In the genomic region with DNA sequence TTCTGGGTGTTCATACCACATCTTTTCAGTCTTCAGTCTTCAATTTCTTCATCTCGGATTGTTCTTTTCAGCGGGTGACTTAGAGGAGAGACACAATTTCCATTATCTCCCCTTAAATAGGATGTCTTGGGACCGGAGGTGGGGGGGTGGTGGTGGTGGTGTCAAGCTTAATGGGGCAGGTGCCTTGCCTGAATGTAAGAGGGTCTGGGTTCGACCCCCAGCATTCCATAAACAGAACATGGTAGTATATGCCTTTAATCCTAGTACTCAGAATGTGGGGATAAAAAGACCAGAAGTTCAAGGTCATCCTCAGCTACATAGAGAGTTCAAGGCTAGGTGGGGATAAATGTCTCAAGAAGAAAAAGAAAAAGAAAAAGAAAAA, we compare ENCODE assay signal across 8 mouse cellular contexts. TPM values are rescaled to one million over a fixed set of nuclear protein-coding genes. Genes with fewer than 3 reads are reported as not detected.
A peak's percentile ranks its signal among the peaks of the same experiment; 100 is the strongest.
DNase-seq lines count a peak whose midpoint lies in the region; ATAC-seq and TF ChIP-seq lines count a peak whose summit lies in the region.

No protein-coding gene starts in this region.

- DNase-seq in lung, embryonic 14.5 days: no peak
- DNase-seq in lung, postnatal 4 days: no peak
- DNase-seq in right cerebral cortex, adult 2 months (ENCODE audit: low spot score in 2 of 2): no peak
- DNase-seq in urinary bladder, adult 18-20 months (ENCODE audit: low spot score in 2 of 2): no peak
- no peak for DNase-seq in urinary bladder, postnatal 14 days (ENCODE audit: low spot score)

- no peaks in the 10 kb centered on the region for H3K27me3 ChIP-seq in lung, embryonic 14.5 days (ENCODE audit: insufficient read depth, low read length)
- 0 out of 2 replicates have a peak, but pooled peaks cover 3% of the 10 kb centered on the region for H3K27me3 ChIP-seq in forebrain, embryonic 12.5 days
- no peaks in the 10 kb centered on the region; the same call in 1 of the 2 replicates for H3K27me3 ChIP-seq in limb, embryonic 13.5 days
- peaks cover 6% of the 10 kb centered on the region for H3K27me3 ChIP-seq in neural tube, embryonic 15.5 days (replicated peaks)

- no peaks in the 10 kb centered on the region for H3K4me1 ChIP-seq in lung, embryonic 14.5 days (ENCODE audit: insufficient read depth)
- H3K4me1 ChIP-seq in forebrain, embryonic 12.5 days: peaks cover 5% of the 10 kb centered on the region
- peaks cover 7% of the 10 kb centered on the region for H3K4me1 ChIP-seq in limb, embryonic 13.5 days
- H3K4me1 ChIP-seq in neural tube, embryonic 15.5 days: peaks cover 11% of the 10 kb centered on the region

- 11% methylated on average over 4 of the region's 4 CpGs for WGBS in lung, embryonic 14.5 days
- WGBS in forebrain, embryonic 12.5 days: 16% methylated on average over 4 of the region's 4 CpGs
- WGBS in limb, embryonic 13.5 days: 11% methylated on average over 4 of the region's 4 CpGs
- 13% methylated on average over 4 of the region's 4 CpGs for WGBS in neural tube, embryonic 15.5 days

- H3K4me3 ChIP-seq in lung, embryonic 14.5 days (ENCODE audit: low read depth, low read length): peak overlapping the region; percentile 89; the same call in 1 of the 2 replicates
- peak overlapping the region; percentile 88 for H3K4me3 ChIP-seq in forebrain, embryonic 12.5 days (replicated peaks)
- H3K4me3 ChIP-seq in limb, embryonic 13.5 days: peak overlapping the region; percentile 92
- peak overlapping the region; percentile 92; the same call in 1 of the 2 replicates for H3K4me3 ChIP-seq in neural tube, embryonic 15.5 days (replicated peaks)

- no peak overlapping the region for H3K27ac ChIP-seq in lung, embryonic 14.5 days (ENCODE audit: low read depth)
- no peak overlapping the region for H3K27ac ChIP-seq in forebrain, embryonic 12.5 days
- no peak overlapping the region for H3K27ac ChIP-seq in limb, embryonic 13.5 days
- no peak overlapping the region for H3K27ac ChIP-seq in neural tube, embryonic 15.5 days (replicated peaks)

- no peak overlapping the region for H3K9ac ChIP-seq in lung, embryonic 14.5 days
- H3K9ac ChIP-seq in forebrain, embryonic 12.5 days: 0 out of 2 replicates have a peak overlapping the region, but pooled peaks have one; percentile 40
- peak overlapping the region; percentile 94 for H3K9ac ChIP-seq in limb, embryonic 13.5 days
- no peak overlapping the region for H3K9ac ChIP-seq in neural tube, embryonic 15.5 days (replicated peaks)

- no peaks in the 10 kb centered on the region for H3K9me3 ChIP-seq in lung, embryonic 14.5 days (ENCODE audit: low read depth, low read length)
- H3K9me3 ChIP-seq in forebrain, embryonic 12.5 days: no peaks in the 10 kb centered on the region
- no peaks in the 10 kb centered on the region for H3K9me3 ChIP-seq in limb, embryonic 13.5 days
- H3K9me3 ChIP-seq in neural tube, embryonic 15.5 days (replicated peaks): no peaks in the 10 kb centered on the region

- TF ChIP-seq CTCF in lung, embryonic 14.5 days (IDR thresholded peaks at IDR 0.05; ENCODE audit: low read depth): no peak

- peaks cover 21% of the 10 kb centered on the region for H3K36me3 ChIP-seq in lung, embryonic 14.5 days (ENCODE audit: insufficient read depth)
- peaks cover 15% of the 10 kb centered on the region for H3K36me3 ChIP-seq in forebrain, embryonic 12.5 days (replicated peaks)
- H3K36me3 ChIP-seq in limb, embryonic 13.5 days: peaks cover 20% of the 10 kb centered on the region
- H3K36me3 ChIP-seq in neural tube, embryonic 15.5 days: peaks cover 18% of the 10 kb centered on the region

- peak; percentile 57; the same call in 1 of the 2 replicates for ATAC-seq in lung, embryonic 14.5 days (ENCODE audit: insufficient read depth)
- ATAC-seq in forebrain, embryonic 12.5 days (ENCODE audit: low FRiP score): peak; percentile 58; the same call in 1 of the 2 replicates
- ATAC-seq in limb, embryonic 13.5 days (ENCODE audit: low FRiP score, low read depth): peak; percentile 8; the same call in 1 of the 2 replicates
- no peak; the same call in 1 of the 2 replicates for ATAC-seq in neural tube, embryonic 15.5 days (ENCODE audit: low FRiP score)

- H3K4me2 ChIP-seq in lung, embryonic 14.5 days: peak overlapping the region; percentile 19; the same call in 1 of the 2 replicates
- peak overlapping the region; percentile 74 for H3K4me2 ChIP-seq in forebrain, embryonic 12.5 days
- peak overlapping the region; percentile 77 for H3K4me2 ChIP-seq in limb, embryonic 13.5 days (replicated peaks)
- peak overlapping the region; percentile 72 for H3K4me2 ChIP-seq in neural tube, embryonic 15.5 days

RNA-seq across cellular contexts. Expression of a gene that starts 0.4 kb away (rescaled TPM):
- 35.3 and 38.7 TPM in 2 replicates for polyA plus RNA-seq in lung, embryonic 14.5 days (2014; fragmentation: Nextera tagmentation; extraction: Ambion mirVana)
- polyA plus RNA-seq in forebrain, embryonic 12.5 days (2016; fragmentation: Nextera tagmentation; extraction: Ambion mirVana): 29.7 and 31.9 TPM in 2 replicates
- polyA plus RNA-seq in limb, embryonic 13.5 days (2015; fragmentation: Nextera tagmentation; extraction: Ambion mirVana): 22.3 and 24.0 TPM in 2 replicates
- polyA plus RNA-seq in neural tube, embryonic 15.5 days (2015; fragmentation: Nextera tagmentation; extraction: Ambion mirVana): 22.8 and 23.1 TPM in 2 replicates

Comparison
In these comparisons a context has a peak if more than half of its experiments do, and no peak if none do; other contexts are left out.
1. H3K4me2 ChIP-seq: peak in every context shown above with its lines; median percentile 77 in limb, embryonic 13.5 days; 74 in forebrain, embryonic 12.5 days; 72 in neural tube, embryonic 15.5 days; 19 in lung, embryonic 14.5 days.
2. H3K9ac ChIP-seq: peak in forebrain, embryonic 12.5 days (single experiment) and limb, embryonic 13.5 days (single experiment); none in lung, embryonic 14.5 days (single experiment) and neural tube, embryonic 15.5 days (single experiment).
3. Peak in every context shown above with its lines, with median percentiles within 50 percentile points of each other: H3K4me3 ChIP-seq.